Mouse (Mus musculus) forebrain, embryonic 12.5 days (tissue): Measurements from ENCODE around the gene Defa31. TPM values are rescaled to one million over a fixed set of nuclear protein-coding genes. Genes with fewer than 3 reads are reported as not detected.
"Not testable (repeated sequence)": the region's sequence is repeated elsewhere in the genome, so short reads cannot be mapped to it uniquely, and the experiment has no call there.

Source experiments
- ATAC-seq: fragments of 200-750 bp; cut with Nextera tagmentation; 2 replicates; pipeline ENCODE4 v1.8.0; 2017; ENCODE audit warnings: moderate TSS enrichment; ENCODE audit not compliant: low FRiP score
- H3K27ac ChIP-seq: fragments of 300-500 bp; sonication (generic); 2 replicates; pipeline ENCODE4 v1.5.1; 2016; ENCODE audit warnings: mild to moderate bottlenecking
- H3K27me3 ChIP-seq: fragments of 300-500 bp; sonication (generic); 2 replicates; pipeline ENCODE4 v1.6.1; 2016; ENCODE audit warnings: mild to moderate bottlenecking
- H3K36me3 ChIP-seq: fragments of 300-500 bp; sonication (generic); replicated peaks from 2 replicates; pipeline ENCODE4 v1.6.1; 2016; ENCODE audit warnings: mild to moderate bottlenecking
- H3K4me1 ChIP-seq: fragments of 300-500 bp; sonication (generic); 2 replicates; pipeline ENCODE4 v1.6.1; 2016
- H3K4me2 ChIP-seq: fragments of 300-500 bp; sonication (generic); 2 replicates; pipeline ENCODE4 v1.6.1; 2016; ENCODE audit warnings: mild to moderate bottlenecking, moderate library complexity
- H3K4me3 ChIP-seq: fragments of 300-500 bp; sonication (generic); replicated peaks from 2 replicates; pipeline ENCODE4 v1.5.1; 2016; ENCODE audit warnings: mild to moderate bottlenecking
- H3K9ac ChIP-seq: fragments of 300-500 bp; sonication (generic); 2 replicates; pipeline ENCODE4 v1.6.1; 2016; ENCODE audit warnings: mild to moderate bottlenecking
- H3K9me3 ChIP-seq: fragments of 300-500 bp; sonication (generic); 2 replicates; pipeline ENCODE4 v1.6.1; 2016
- WGBS: fragments of 180-500 bp; shearing (Covaris S2); methylation state at CpG from one replicate; pipeline ENCODE4 v1.1.7; 2016; 5-methylcytosine and 5-hydroxymethylcytosine counted together
- polyA plus RNA-seq: library from polyadenylated mRNA; unstranded; fragments of >200 nt; fragmentation: Nextera tagmentation; extraction: Ambion mirVana; gene quantifications from 2 replicates; pipeline ENCODE4 v1.2.1, GENCODE M21; 2016

Gene Defa31
- polyA plus RNA-seq: not detected in 2 replicates

- H3K9me3 ChIP-seq, ATAC-seq, H3K9ac ChIP-seq, H3K4me3 ChIP-seq, H3K4me2 ChIP-seq, H3K27ac ChIP-seq, H3K4me1 ChIP-seq, H3K36me3 ChIP-seq, H3K27me3 ChIP-seq: not testable (repeated sequence)
- no CpG with 5 or more reads among the region's 1 CpGs for WGBS
Observed at GRCm38 (mm10) chr8:21191314-21191713, at the start of gene Defa31. Defa31 (plus strand) TSS chr8:21191614.

- not testable (repeated sequence) for H3K4me1 ChIP-seq, ATAC-seq, H3K4me2 ChIP-seq, H3K9me3 ChIP-seq, H3K4me3 ChIP-seq, H3K27me3 ChIP-seq, H3K9ac ChIP-seq, H3K27ac ChIP-seq, H3K36me3 ChIP-seq
- no CpG with 5 or more reads among the region's 1 CpGs for WGBS
Observed at GRCm38 (mm10) chr8:21161977-21162376, 29.4 kb upstream of the Defa31 start, which contains the start of gene Defa22. Defa22 (plus strand) TSS chr8:21162277.

- H3K9ac ChIP-seq, H3K4me1 ChIP-seq, H3K27me3 ChIP-seq, H3K4me2 ChIP-seq, H3K36me3 ChIP-seq, ATAC-seq, H3K27ac ChIP-seq, H3K4me3 ChIP-seq, H3K9me3 ChIP-seq: not testable (repeated sequence)
- WGBS: no CpG with 5 or more reads among the region's 1 CpGs
Observed at GRCm38 (mm10) chr8:21201261-21201660, 9.8 kb downstream of the Defa31 start, which contains the start of gene Gm15293. Gm15293 (plus strand) TSS chr8:21201561.

Other genes starting within 250 kb of the Defa31 start
- gene AY761185, start 246.9 kb upstream of the Defa31 start, polyA plus RNA-seq: not detected in 2 replicates
- not detected in 2 replicates for gene Defa21, start 166.1 kb upstream of the Defa31 start, polyA plus RNA-seq
- not detected in 2 replicates for gene Defa23, start 136.6 kb upstream of the Defa31 start, polyA plus RNA-seq
- not detected in 2 replicates for gene Defa35, start 126.6 kb upstream of the Defa31 start, polyA plus RNA-seq
- gene Defa25, start 107.2 kb upstream of the Defa31 start, polyA plus RNA-seq: not detected in 2 replicates
- gene Gm14851, start 95.6 kb upstream of the Defa31 start, polyA plus RNA-seq: not detected in 2 replicates
- not detected in 2 replicates for gene Defa30, start 57.0 kb upstream of the Defa31 start, polyA plus RNA-seq
- not detected in 2 replicates for gene Defa22, start 29.3 kb upstream of the Defa31 start, polyA plus RNA-seq
- not detected in 2 replicates for gene Gm15293, start 9.9 kb downstream of the Defa31 start, polyA plus RNA-seq
- not detected in 2 replicates for gene Gm15292, start 58.1 kb downstream of the Defa31 start, polyA plus RNA-seq
- gene Defa27, start 123.9 kb downstream of the Defa31 start, polyA plus RNA-seq: not detected in 2 replicates
- gene Defa29, start 135.4 kb downstream of the Defa31 start, polyA plus RNA-seq: not detected in 2 replicates
- gene Defa2, start 186.9 kb downstream of the Defa31 start, polyA plus RNA-seq: not detected in 2 replicates
- gene Defa33, start 200.2 kb downstream of the Defa31 start, polyA plus RNA-seq: not detected in 2 replicates
- gene Defa36, start 235.8 kb downstream of the Defa31 start, polyA plus RNA-seq: not detected in 2 replicates